Mouse (Mus musculus) small intestine, adult 10 weeks (tissue): ENCODE results near the gene Gc. TPM values are rescaled to one million over a fixed set of nuclear protein-coding genes. Genes with fewer than 3 reads are reported as not detected.

ENCODE experiments used
- polyA plus RNA-seq: library from polyadenylated mRNA; stranded (reverse); fragments of 350-450 nt; fragmentation: Illumina TruSeq; extraction: RNeasy Lipid Tissue Mini Kit (QIAGEN cat#74804); gene quantifications from one replicate; pipeline ENCODE4 v1.2.3, GENCODE M21; 2014; ENCODE audit warnings: low replicate concordance

Gc gene
- polyA plus RNA-seq = 1.4 TPM

DNA sequence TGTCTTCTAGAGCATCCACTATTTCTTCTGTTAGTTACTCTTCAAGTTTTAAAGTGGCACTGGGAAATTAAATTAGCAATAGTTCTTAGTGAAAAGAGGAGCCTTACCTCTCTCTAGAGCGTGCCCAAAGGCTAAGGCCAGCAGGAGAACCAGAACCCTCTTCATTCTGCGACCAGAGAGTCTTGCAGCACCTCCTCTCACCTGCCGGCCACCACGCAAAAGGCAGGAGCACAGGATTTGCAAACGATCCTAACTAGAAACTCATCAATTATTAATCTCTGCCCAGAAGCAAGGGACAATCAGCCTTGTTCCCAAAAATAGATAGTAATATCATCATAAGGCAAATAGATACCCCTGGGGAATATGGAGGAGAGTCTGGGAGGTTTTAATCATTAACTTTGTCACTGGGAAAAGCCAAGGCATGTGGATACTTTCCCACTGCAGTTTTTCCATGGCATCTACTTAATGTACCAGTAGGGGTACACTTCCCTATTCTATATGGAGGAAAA, at the start of gene Gc:
Gc (minus strand) TSS at position 345 of the 509 bp plus-strand sequence.

Other genes with a start within 250 kb of the Gc start
- not detected for gene Npffr2, start 69.5 kb upstream of the Gc start, polyA plus RNA-seq